Mouse (Mus musculus): Measurements from ENCODE around the gene Ppp1r3a.

GRCm38 (mm10) chr6:14712146-14712545 is 42.9 kb downstream of the Ppp1r3a start:
- TF ChIP-seq CTCF (IDR thresholded peaks at IDR 0.05; ENCODE audit: insufficient read depth, low read length): no peak
- TF ChIP-seq POLR2A (IDR thresholded peaks at IDR 0.05; ENCODE audit: borderline replicate concordance, extremely low read depth, low read depth, low read length): no peak

All from lung, adult 2 months (tissue).